Mouse (Mus musculus) midbrain, embryonic 15.5 days (tissue): ENCODE data around the gene Rassf3. TPM values are rescaled to one million over a fixed set of nuclear protein-coding genes. Genes with fewer than 3 reads are reported as not detected.

Experiments used
- ATAC-seq: fragments of 200-750 bp; cut with Nextera tagmentation; replicated peaks from 2 replicates; pipeline ENCODE4 v1.8.0; 2017; ENCODE audit warnings: moderate TSS enrichment
- H3K27ac ChIP-seq: fragments of 300-500 bp; sonication (generic); 2 replicates; pipeline ENCODE4 v1.5.1; 2015; ENCODE audit warnings: mild to moderate bottlenecking, inconsistent platforms
- H3K27me3 ChIP-seq: fragments of 300-500 bp; sonication (generic); replicated peaks from 2 replicates; pipeline ENCODE4 v1.6.1; 2015; ENCODE audit warnings: inconsistent platforms
- H3K36me3 ChIP-seq: fragments of 300-500 bp; sonication (generic); replicated peaks from 2 replicates; pipeline ENCODE4 v1.6.1; 2015; ENCODE audit warnings: inconsistent platforms
- H3K4me1 ChIP-seq: fragments of 300-500 bp; sonication (generic); 2 replicates; pipeline ENCODE4 v1.6.1; 2015; ENCODE audit warnings: inconsistent platforms
- H3K4me2 ChIP-seq: fragments of 300-500 bp; sonication (generic); 2 replicates; pipeline ENCODE4 v1.6.1; 2015; ENCODE audit warnings: inconsistent platforms, mild to moderate bottlenecking, moderate library complexity
- H3K4me3 ChIP-seq: fragments of 300-500 bp; sonication (generic); 2 replicates; pipeline ENCODE4 v1.5.1; 2015; ENCODE audit warnings: mild to moderate bottlenecking, inconsistent platforms
- H3K9ac ChIP-seq: fragments of 300-500 bp; sonication (generic); 2 replicates; pipeline ENCODE4 v1.6.1; 2015; ENCODE audit warnings: mild to moderate bottlenecking, inconsistent platforms
- H3K9me3 ChIP-seq: fragments of 300-500 bp; sonication (generic); 2 replicates; pipeline ENCODE4 v1.6.1; 2016; ENCODE audit warnings: inconsistent platforms
- WGBS: fragments of 180-500 bp; shearing (Covaris S2); methylation state at CpG from one replicate; pipeline ENCODE4 v1.1.7; 2015; ENCODE audit warnings: mixed read lengths; 5-methylcytosine and 5-hydroxymethylcytosine counted together
- polyA plus RNA-seq: library from polyadenylated mRNA; unstranded; fragments of >200 nt; fragmentation: Nextera tagmentation; extraction: Ambion mirVana; gene quantifications from 2 replicates; pipeline ENCODE4 v1.2.1, GENCODE M21; 2015

Rassf3 gene
- polyA plus RNA-seq, 1 experiment from 2014 or later: 4.2 TPM

- Histone ChIP-seq H3K36me3 (0 out of 2 replicates have a peak, but pooled peaks cover 5% of the 10 kb centered on the region), H3K4me2 (no peak overlapping the region), H3K9ac (no peak overlapping the region), H3K4me3 (no peak overlapping the region), H3K27me3 (no peaks in the 10 kb centered on the region), H3K27ac (no peak overlapping the region), H3K4me1 (no peaks in the 10 kb centered on the region), H3K9me3 (no peaks in the 10 kb centered on the region)
- no peak for ATAC-seq
- 84% methylated on average over 7 of the region's 7 CpGs for WGBS
Observed at GRCm38 (mm10) chr10:121401005-121401404, 75.1 kb downstream of the Rassf3 start.

DNA sequence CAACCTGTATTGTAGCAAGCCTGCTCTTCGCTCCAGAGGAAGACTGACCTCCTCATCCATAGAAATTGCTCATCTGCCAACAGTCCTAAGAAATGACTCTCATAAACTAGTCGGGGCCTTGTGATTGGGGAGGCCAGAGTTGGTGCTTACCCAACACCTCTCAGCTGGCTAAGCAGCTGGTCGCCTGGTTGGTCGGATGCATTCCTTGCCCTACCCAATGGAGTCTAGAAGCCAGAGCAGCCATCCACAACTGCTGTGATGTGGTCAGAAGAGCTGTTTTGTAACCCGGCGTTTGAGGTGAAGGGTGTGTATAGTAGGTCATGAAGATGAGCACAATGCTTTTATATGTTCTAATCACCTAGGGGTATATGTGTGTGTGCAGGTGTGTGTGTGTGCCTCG is 77.5 kb downstream of the Rassf3 start:
- Histone ChIP-seq H3K9ac (no peak overlapping the region), H3K36me3 (peaks cover 15% of the 10 kb centered on the region; the same call in 1 of the 2 replicates), H3K27ac (no peak overlapping the region), H3K4me2 (no peak overlapping the region), H3K27me3 (no peaks in the 10 kb centered on the region), H3K4me3 (no peak overlapping the region), H3K4me1 (no peaks in the 10 kb centered on the region), H3K9me3 (no peaks in the 10 kb centered on the region)
- no peak for ATAC-seq
- 93% methylated on average over 7 of the region's 7 CpGs for WGBS

GRCm38 (mm10) chr10:121395542-121396176 is 80.5 kb downstream of the Rassf3 start:
- H3K36me3 ChIP-seq: peaks cover 33% of the 10 kb centered on the region
- no peak overlapping the region for H3K4me2 ChIP-seq
- no peaks in the 10 kb centered on the region for H3K27me3 ChIP-seq
- ATAC-seq: no peak
- H3K9ac ChIP-seq: no peak overlapping the region
- no peaks in the 10 kb centered on the region for H3K9me3 ChIP-seq
- H3K27ac ChIP-seq: no peak overlapping the region
- WGBS: 86% methylated on average over 20 of the region's 20 CpGs
- H3K4me3 ChIP-seq: no peak overlapping the region
- H3K4me1 ChIP-seq: no peaks in the 10 kb centered on the region

DNA sequence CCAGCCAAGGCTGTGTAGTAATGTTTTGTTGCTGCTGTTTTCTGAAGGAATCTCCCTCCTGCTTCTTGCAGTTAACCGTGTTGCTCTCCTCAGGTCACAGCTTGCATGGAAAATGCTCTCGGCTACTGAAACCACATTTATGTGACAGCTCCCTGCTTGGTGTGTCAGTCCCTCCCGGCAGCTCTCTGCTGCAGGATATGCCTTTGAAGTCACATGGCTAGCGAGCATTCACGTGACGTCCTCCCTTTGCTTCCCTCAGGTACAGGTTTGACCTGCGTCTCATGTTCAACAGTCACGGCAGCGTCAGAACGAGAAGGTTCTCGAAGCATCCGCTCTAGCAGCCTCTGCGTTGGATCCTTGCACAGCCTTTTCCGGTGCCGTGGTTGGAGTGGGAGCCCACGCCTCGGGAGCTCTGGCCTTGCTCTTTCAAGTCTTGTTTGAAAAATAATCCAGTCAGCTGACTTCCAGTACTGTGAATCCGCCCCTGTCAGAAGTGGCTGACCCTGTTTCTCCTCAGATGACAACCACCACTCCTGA is 81.3 kb downstream of the Rassf3 start:
- 77% methylated on average over 18 of the region's 18 CpGs for WGBS
- H3K36me3 ChIP-seq: peaks cover 38% of the 10 kb centered on the region

DNA sequence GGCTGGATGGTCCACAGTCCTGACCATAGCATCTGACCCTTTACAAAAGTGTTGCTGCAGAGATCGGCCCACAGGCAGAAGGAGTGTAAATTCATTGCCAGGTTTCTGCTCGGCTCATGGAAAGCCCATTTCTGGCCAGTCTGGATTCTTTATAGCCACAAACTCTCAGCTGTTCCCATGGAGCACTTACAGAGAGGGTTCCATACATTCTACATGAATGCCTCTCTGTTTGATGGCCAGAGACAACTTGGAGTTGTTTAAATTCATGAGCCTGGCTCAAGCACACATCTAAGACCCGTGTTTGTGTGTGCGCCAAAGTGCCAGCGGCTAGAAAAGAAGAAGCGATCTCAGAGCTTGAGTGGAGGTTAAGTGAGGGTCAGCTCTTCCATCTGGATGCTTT is 81.9 kb downstream of the Rassf3 start:
- Histone ChIP-seq H3K27me3 (no peaks in the 10 kb centered on the region), H3K4me1 (no peaks in the 10 kb centered on the region), H3K27ac (no peak overlapping the region; the same call in 1 of the 2 replicates), H3K9ac (no peak overlapping the region), H3K4me3 (no peak overlapping the region), H3K36me3 (peaks cover 41% of the 10 kb centered on the region), H3K9me3 (no peaks in the 10 kb centered on the region), H3K4me2 (no peak overlapping the region)
- 83% methylated on average over 6 of the region's 6 CpGs for WGBS
- ATAC-seq: no peak

More for the DNA sequence above, 81.3 kb downstream of the Rassf3 start:
- no peaks in the 10 kb centered on the region for H3K27me3 ChIP-seq
- no peak overlapping the region; the same call in 1 of the 2 replicates for H3K27ac ChIP-seq
- H3K4me1 ChIP-seq: no peaks in the 10 kb centered on the region
- no peak overlapping the region for H3K4me3 ChIP-seq
- H3K9me3 ChIP-seq: no peaks in the 10 kb centered on the region
- H3K9ac ChIP-seq: no peak overlapping the region
- H3K4me2 ChIP-seq: no peak overlapping the region
- ATAC-seq: no peak

- Histone ChIP-seq H3K27ac (no peak overlapping the region), H3K9ac (no peak overlapping the region), H3K27me3 (no peaks in the 10 kb centered on the region), H3K4me1 (no peaks in the 10 kb centered on the region), H3K36me3 (peaks cover 48% of the 10 kb centered on the region), H3K4me3 (no peak overlapping the region), H3K9me3 (no peaks in the 10 kb centered on the region), H3K4me2 (no peak overlapping the region)
- ATAC-seq: no peak
- WGBS: 95% methylated on average over 8 of the region's 8 CpGs
Observed at GRCm38 (mm10) chr10:121391901-121392300, 84.2 kb downstream of the Rassf3 start.

DNA sequence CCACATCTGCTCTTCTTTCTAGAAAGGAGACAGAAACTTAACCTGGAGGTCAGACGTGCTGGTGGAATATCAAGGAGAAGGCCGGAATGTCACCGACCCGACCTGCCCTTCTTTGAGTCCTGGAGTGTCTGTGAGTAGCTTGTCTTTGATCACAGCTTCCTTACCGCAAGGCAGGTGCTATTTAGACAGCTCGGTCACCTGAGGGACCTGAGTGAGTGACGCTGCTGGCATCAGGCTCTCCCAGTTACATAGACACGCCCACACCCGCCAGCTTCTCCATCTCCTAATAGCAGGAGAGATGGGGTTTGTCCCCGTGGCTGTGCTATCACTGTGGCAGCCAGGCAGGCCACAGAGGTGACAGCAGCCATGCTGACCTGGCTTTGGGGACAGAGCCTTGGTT is 85.5 kb downstream of the Rassf3 start:
- ATAC-seq: no peak
- no peak overlapping the region for H3K9ac ChIP-seq
- no peak overlapping the region for H3K4me2 ChIP-seq
- no peak overlapping the region for H3K4me3 ChIP-seq
- peaks cover 39% of the 10 kb centered on the region for H3K36me3 ChIP-seq
- H3K27me3 ChIP-seq: no peaks in the 10 kb centered on the region
- 87% methylated on average over 10 of the region's 10 CpGs for WGBS
- H3K27ac ChIP-seq: no peak overlapping the region
- H3K4me1 ChIP-seq: no peaks in the 10 kb centered on the region
- no peaks in the 10 kb centered on the region for H3K9me3 ChIP-seq

DNA sequence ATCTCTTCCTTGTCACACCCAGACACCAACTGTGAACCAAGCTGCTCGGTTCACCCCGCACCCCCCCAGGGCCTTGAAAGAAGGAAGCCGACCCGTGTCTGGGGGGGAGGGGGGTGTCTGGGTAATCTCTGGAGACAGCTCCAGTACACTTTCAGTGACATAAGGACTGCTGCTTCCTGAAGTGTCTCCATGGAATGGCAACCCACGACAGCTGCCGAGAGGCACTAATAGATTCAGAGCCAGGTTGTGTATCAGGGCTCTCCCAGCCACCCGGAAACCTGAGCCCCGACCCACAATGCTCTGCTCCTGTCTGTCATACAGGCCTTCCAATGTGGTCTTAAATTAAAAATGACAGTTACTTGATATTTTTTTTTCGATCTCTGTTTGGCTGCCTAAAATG is 89.8 kb downstream of the Rassf3 start:
- no peak overlapping the region for H3K4me3 ChIP-seq
- no peak overlapping the region for H3K4me2 ChIP-seq
- H3K9ac ChIP-seq: no peak overlapping the region
- no peak for ATAC-seq
- H3K27me3 ChIP-seq: no peaks in the 10 kb centered on the region
- H3K27ac ChIP-seq: no peak overlapping the region
- no peaks in the 10 kb centered on the region for H3K9me3 ChIP-seq
- peaks cover 39% of the 10 kb centered on the region; the same call in 1 of the 2 replicates for H3K36me3 ChIP-seq
- no peaks in the 10 kb centered on the region for H3K4me1 ChIP-seq
- 52% methylated on average over 9 of the region's 9 CpGs for WGBS

DNA sequence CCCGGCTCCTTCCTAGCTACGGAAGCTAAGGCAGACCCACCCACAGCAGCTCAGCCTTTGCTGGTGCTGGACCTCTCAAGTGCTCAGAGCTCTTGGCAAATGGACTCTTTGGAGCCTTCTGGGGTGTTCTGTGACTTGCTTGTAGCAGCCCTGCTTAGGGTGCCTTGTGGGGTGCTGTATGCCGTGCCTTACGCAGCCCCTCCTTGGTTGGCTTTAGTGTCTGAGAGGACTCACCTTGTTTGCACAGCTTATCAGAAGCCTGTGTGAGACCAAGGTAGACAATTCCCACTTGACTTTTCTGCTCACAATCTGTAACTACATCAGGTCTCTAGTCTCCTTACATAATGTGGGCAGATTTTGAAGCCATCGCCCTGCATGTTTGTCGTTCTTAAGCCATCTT is 90.5 kb downstream of the Rassf3 start:
- Histone ChIP-seq H3K9me3 (no peaks in the 10 kb centered on the region), H3K27ac (no peak overlapping the region), H3K4me3 (no peak overlapping the region), H3K9ac (no peak overlapping the region), H3K27me3 (no peaks in the 10 kb centered on the region), H3K36me3 (peaks cover 39% of the 10 kb centered on the region; the same call in 1 of the 2 replicates), H3K4me1 (no peaks in the 10 kb centered on the region), H3K4me2 (no peak overlapping the region)
- ATAC-seq: no peak
- WGBS: 92% methylated on average over 6 of the region's 6 CpGs

DNA sequence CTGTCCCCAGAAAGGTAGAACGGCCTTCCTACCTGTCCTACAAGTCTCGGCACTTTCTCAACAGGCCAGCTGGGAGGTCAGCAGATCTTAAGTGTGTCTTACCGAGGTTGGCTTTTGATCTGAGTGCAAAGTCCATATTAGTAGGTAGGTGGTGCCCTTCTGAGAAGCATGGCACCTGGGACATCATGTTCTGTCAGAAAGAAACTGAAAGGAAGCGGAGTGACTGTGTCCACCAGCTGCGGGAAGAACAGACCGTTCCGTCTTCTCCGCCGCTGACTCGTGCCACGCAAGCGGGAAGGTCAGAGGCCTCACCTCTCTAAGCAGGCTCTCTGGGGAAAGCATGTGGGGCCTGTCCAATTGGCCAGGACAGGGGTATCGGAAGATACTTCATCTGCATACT is 91.4 kb downstream of the Rassf3 start:
- 94% methylated on average over 13 of the region's 13 CpGs for WGBS
- no peaks in the 10 kb centered on the region for H3K4me1 ChIP-seq
- ATAC-seq: no peak
- no peaks in the 10 kb centered on the region for H3K27me3 ChIP-seq
- H3K4me3 ChIP-seq: no peak overlapping the region
- peaks cover 41% of the 10 kb centered on the region; the same call in 1 of the 2 replicates for H3K36me3 ChIP-seq
- H3K4me2 ChIP-seq: no peak overlapping the region
- no peak overlapping the region for H3K27ac ChIP-seq
- no peak overlapping the region for H3K9ac ChIP-seq
- H3K9me3 ChIP-seq: no peaks in the 10 kb centered on the region

GRCm38 (mm10) chr10:121381280-121381679 is 94.9 kb downstream of the Rassf3 start:
- H3K4me3 ChIP-seq: no peak overlapping the region
- H3K9me3 ChIP-seq: no peaks in the 10 kb centered on the region
- H3K27me3 ChIP-seq: no peaks in the 10 kb centered on the region
- H3K36me3 ChIP-seq: peaks cover 54% of the 10 kb centered on the region
- H3K27ac ChIP-seq: no peak overlapping the region
- ATAC-seq: no peak
- no peak overlapping the region for H3K9ac ChIP-seq
- H3K4me1 ChIP-seq: no peaks in the 10 kb centered on the region
- H3K4me2 ChIP-seq: no peak overlapping the region
- 93% methylated on average over 18 of the region's 18 CpGs for WGBS

DNA sequence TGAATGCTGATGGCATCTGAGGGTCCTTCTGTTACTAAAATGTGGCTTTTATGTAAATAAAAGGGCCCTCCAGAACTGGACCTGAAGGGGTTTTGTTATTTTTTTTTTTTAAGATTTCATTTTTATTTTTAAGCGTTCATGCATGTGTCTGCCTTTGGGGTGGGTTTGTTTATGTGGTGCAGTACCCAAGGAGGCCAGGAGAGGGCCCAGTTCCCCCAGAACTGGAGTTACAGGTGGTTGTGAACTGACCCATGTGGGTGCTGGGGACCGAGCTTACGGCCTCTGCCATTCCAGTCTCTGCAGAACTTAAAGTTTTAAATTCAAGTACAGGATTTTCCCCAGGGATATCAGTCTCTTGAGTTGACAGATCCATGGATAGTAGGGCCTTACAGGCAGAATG is 96.8 kb downstream of the Rassf3 start:
- no peaks in the 10 kb centered on the region for H3K27me3 ChIP-seq
- no peak overlapping the region for H3K4me3 ChIP-seq
- ATAC-seq: no peak
- H3K9ac ChIP-seq: no peak overlapping the region
- peaks cover 60% of the 10 kb centered on the region for H3K36me3 ChIP-seq
- H3K4me2 ChIP-seq: no peak overlapping the region
- H3K4me1 ChIP-seq: no peaks in the 10 kb centered on the region
- WGBS: 97% methylated on average over 3 of the region's 3 CpGs
- no peak overlapping the region for H3K27ac ChIP-seq
- H3K9me3 ChIP-seq: no peaks in the 10 kb centered on the region
